Mouse (Mus musculus) right cerebral cortex, postnatal 14 days (tissue): ENCODE measurements around the gene Fgf8.

Experiments used
- DNase-seq: peaks from one replicate; pipeline ENCODE4 v3.0.0; 2022

Gene Fgf8

GRCm38 (mm10) chr19:45742218-45742983 is at the start of gene Fgf8:
TSS of gene Fgf8 (minus strand) at chr19:45742915.
- DNase-seq, result no peak

- DNase-seq, result no peak
Measured at GRCm38 (mm10) chr19:45792404-45792803, 49.7 kb upstream of the Fgf8 start.

- DNase-seq, result no peak
Measured at GRCm38 (mm10) chr19:45789888-45790874, 47.5 kb upstream of the Fgf8 start.

- DNase-seq, result no peak
Measured at GRCm38 (mm10) chr19:45789365-45789764, 46.6 kb upstream of the Fgf8 start.

- DNase-seq, result no peak
Measured at GRCm38 (mm10) chr19:45788337-45788736, 45.6 kb upstream of the Fgf8 start.

GRCm38 (mm10) chr19:45787450-45787849 is 44.7 kb upstream of the Fgf8 start:
- no peak for DNase-seq

- DNase-seq, result no peak
Measured at GRCm38 (mm10) chr19:45785470-45785869, 42.8 kb upstream of the Fgf8 start.

GRCm38 (mm10) chr19:45783933-45784576 is 41.3 kb upstream of the Fgf8 start:
- DNase-seq, result no peak

- peak; percentile 99 for DNase-seq
Measured at GRCm38 (mm10) chr19:45783181-45783932, 40.6 kb upstream of the Fgf8 start, which contains the start of gene Mgea5. TSS of gene Mgea5 (minus strand) at chr19:45783837.

GRCm38 (mm10) chr19:45782315-45783001 is 39.7 kb upstream of the Fgf8 start:
- peak; percentile 50 for DNase-seq

GRCm38 (mm10) chr19:45781676-45782075 is 39.0 kb upstream of the Fgf8 start:
- no peak for DNase-seq

GRCm38 (mm10) chr19:45780350-45780915 is 37.7 kb upstream of the Fgf8 start:
- DNase-seq, result no peak

- DNase-seq, result no peak
Measured at GRCm38 (mm10) chr19:45775486-45775885, 32.8 kb upstream of the Fgf8 start.

GRCm38 (mm10) chr19:45771501-45771900 is 28.8 kb upstream of the Fgf8 start:
- no peak for DNase-seq

GRCm38 (mm10) chr19:45760810-45761209 is 18.1 kb upstream of the Fgf8 start:
- DNase-seq, result no peak

- no peak for DNase-seq
Measured at GRCm38 (mm10) chr19:45758671-45759070, 16.0 kb upstream of the Fgf8 start.

- no peak for DNase-seq
Measured at GRCm38 (mm10) chr19:45753551-45753950, 10.8 kb upstream of the Fgf8 start.

GRCm38 (mm10) chr19:45751881-45752280 is 9.2 kb upstream of the Fgf8 start:
- DNase-seq, result no peak

- DNase-seq, result peak; percentile 86
Measured at GRCm38 (mm10) chr19:45749243-45750043, 6.7 kb upstream of the Fgf8 start, which contains the start of gene Npm3. TSS of gene Npm3 (minus strand) at chr19:45749591.

- DNase-seq, result peak; percentile 21
Measured at GRCm38 (mm10) chr19:45748691-45749242, 6.1 kb upstream of the Fgf8 start.
